Mouse (Mus musculus): ENCODE results near the gene Pik3ip1. TPM values are rescaled to one million over a fixed set of nuclear protein-coding genes. Genes with fewer than 3 reads are reported as not detected.

The Pik3ip1 gene
- polyA plus RNA-seq, 1 experiment from 2014 or later = 25.5 TPM

GRCm38 (mm10) chr11:3288521-3289301 is 41.5 kb upstream of the Pik3ip1 start, which contains the start of gene Patz1:
TSS of gene Patz1 (plus strand) at chr11:3288874.
- H3K4me2 ChIP-seq (replicated peaks; ENCODE audit: low read depth, low read length) = peak within 1 kb of the TSS; percentile 99
- 1% methylated on average over 41 of the region's 41 CpGs for WGBS
- peak; percentile 11 for ATAC-seq
- TF ChIP-seq CTCF (IDR thresholded peaks at IDR 0.05) (no peak), EP300 (IDR thresholded peaks at IDR 0.05) (no peak)
- no peaks in the 10 kb centered on the region for H3K27me3 ChIP-seq (replicated peaks; ENCODE audit: insufficient read depth, low read length)
- 0 out of 2 replicates have a peak, but pooled peaks cover 3% of the 10 kb centered on the region for H3K36me3 ChIP-seq (ENCODE audit: insufficient read depth, low read length)
- H3K9me3 ChIP-seq (ENCODE audit: low read length) = no peaks in the 10 kb centered on the region
- peak within 1 kb of the TSS; percentile 80 for H3K9ac ChIP-seq (replicated peaks; ENCODE audit: low read depth)
- H3K4me1 ChIP-seq (ENCODE audit: insufficient read depth, low read depth, low read length) = peaks cover 29% of the 10 kb centered on the region
- DNase-seq (ENCODE audit: low spot score) = peak; percentile 49
- peak within 1 kb of the TSS; percentile 98 for H3K27ac ChIP-seq (ENCODE audit: low read length)
- peak within 1 kb of the TSS; percentile 84 for H3K4me3 ChIP-seq (ENCODE audit: low read depth, low read length)

DNA sequence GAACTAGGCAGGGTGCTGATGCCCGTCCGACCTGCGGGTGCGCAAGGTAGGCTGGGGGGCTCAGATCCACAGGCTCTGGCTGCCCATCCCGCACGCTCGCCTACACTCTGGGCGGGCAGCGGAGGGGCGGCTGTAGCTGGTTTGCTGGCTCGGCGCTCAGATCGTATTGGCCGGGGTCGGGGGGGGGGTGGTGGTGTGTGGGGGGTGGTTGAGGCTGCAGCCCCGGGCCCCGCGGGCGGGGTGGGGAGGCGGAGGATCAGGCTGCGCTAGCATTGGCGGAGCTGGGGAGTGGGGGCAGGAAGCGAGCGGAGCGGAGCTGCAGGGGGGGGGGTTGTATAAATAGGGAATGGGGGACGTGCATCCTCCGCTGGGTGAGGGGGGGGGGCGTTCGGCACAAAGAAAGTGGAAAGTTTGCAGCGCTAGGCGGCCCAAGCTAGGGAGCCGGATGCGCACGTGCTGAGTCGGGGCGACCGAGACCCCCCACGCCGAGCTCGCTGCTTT is 40.8 kb upstream of the Pik3ip1 start:
- Histone ChIP-seq H3K36me3 (ENCODE audit: insufficient read depth, low read length) (0 out of 2 replicates have a peak, but pooled peaks cover 5% of the 10 kb centered on the region), H3K27me3 (replicated peaks; ENCODE audit: insufficient read depth, low read length) (no peaks in the 10 kb centered on the region), H3K9me3 (ENCODE audit: low read length) (no peaks in the 10 kb centered on the region), H3K9ac (replicated peaks; ENCODE audit: low read depth) (peak overlapping the region; percentile 80), H3K4me1 (ENCODE audit: insufficient read depth, low read depth, low read length) (peaks cover 29% of the 10 kb centered on the region), H3K4me3 (ENCODE audit: low read depth, low read length) (peak overlapping the region; percentile 84), H3K27ac (ENCODE audit: low read length) (peak overlapping the region; percentile 98), H3K4me2 (replicated peaks; ENCODE audit: low read depth, low read length) (peak overlapping the region; percentile 99)
- TF ChIP-seq CTCF (IDR thresholded peaks at IDR 0.05) = no peak
- TF ChIP-seq EP300 (IDR thresholded peaks at IDR 0.05) = peak; percentile 14
- peak; percentile 78 for ATAC-seq
- WGBS = 0% methylated on average over 15 of the region's 40 CpGs
- peak; percentile 86 for DNase-seq (ENCODE audit: low spot score)

- Histone ChIP-seq H3K9me3 (ENCODE audit: low read length) (no peaks in the 10 kb centered on the region), H3K4me1 (ENCODE audit: insufficient read depth, low read depth, low read length) (peaks cover 29% of the 10 kb centered on the region), H3K27me3 (replicated peaks; ENCODE audit: insufficient read depth, low read length) (no peaks in the 10 kb centered on the region), H3K4me2 (replicated peaks; ENCODE audit: low read depth, low read length) (peak overlapping the region; percentile 99), H3K36me3 (ENCODE audit: insufficient read depth, low read length) (0 out of 2 replicates have a peak, but pooled peaks cover 5% of the 10 kb centered on the region), H3K9ac (replicated peaks; ENCODE audit: low read depth) (peak overlapping the region; percentile 80), H3K27ac (ENCODE audit: low read length) (peak overlapping the region; percentile 98), H3K4me3 (ENCODE audit: low read depth, low read length) (peak overlapping the region; percentile 84)
- TF ChIP-seq EP300 (IDR thresholded peaks at IDR 0.05) = no peak
- peak; percentile 67 for TF ChIP-seq CTCF (IDR thresholded peaks at IDR 0.05)
- under 1% methylated on average over 65 of the region's 92 CpGs for WGBS
- DNase-seq (ENCODE audit: low spot score) = peak; percentile 92
- peak; percentile 77 for ATAC-seq
Measured at GRCm38 (mm10) chr11:3289803-3290639, 40.2 kb upstream of the Pik3ip1 start.

GRCm38 (mm10) chr11:3290640-3291310 is 39.4 kb upstream of the Pik3ip1 start:
- Histone ChIP-seq H3K9me3 (ENCODE audit: low read length) (no peaks in the 10 kb centered on the region), H3K36me3 (ENCODE audit: insufficient read depth, low read length) (0 out of 2 replicates have a peak, but pooled peaks cover 5% of the 10 kb centered on the region), H3K27me3 (replicated peaks; ENCODE audit: insufficient read depth, low read length) (no peaks in the 10 kb centered on the region), H3K27ac (ENCODE audit: low read length) (peak overlapping the region; percentile 98), H3K4me2 (replicated peaks; ENCODE audit: low read depth, low read length) (peak overlapping the region; percentile 99), H3K4me3 (ENCODE audit: low read depth, low read length) (peak overlapping the region; percentile 84), H3K4me1 (ENCODE audit: insufficient read depth, low read depth, low read length) (peaks cover 29% of the 10 kb centered on the region), H3K9ac (replicated peaks; ENCODE audit: low read depth) (peak overlapping the region; percentile 80)
- no peak for ATAC-seq
- peak; percentile 58 for DNase-seq (ENCODE audit: low spot score)
- under 1% methylated on average over 50 of the region's 50 CpGs for WGBS
- TF ChIP-seq CTCF (IDR thresholded peaks at IDR 0.05) (no peak), EP300 (IDR thresholded peaks at IDR 0.05) (no peak)

DNA sequence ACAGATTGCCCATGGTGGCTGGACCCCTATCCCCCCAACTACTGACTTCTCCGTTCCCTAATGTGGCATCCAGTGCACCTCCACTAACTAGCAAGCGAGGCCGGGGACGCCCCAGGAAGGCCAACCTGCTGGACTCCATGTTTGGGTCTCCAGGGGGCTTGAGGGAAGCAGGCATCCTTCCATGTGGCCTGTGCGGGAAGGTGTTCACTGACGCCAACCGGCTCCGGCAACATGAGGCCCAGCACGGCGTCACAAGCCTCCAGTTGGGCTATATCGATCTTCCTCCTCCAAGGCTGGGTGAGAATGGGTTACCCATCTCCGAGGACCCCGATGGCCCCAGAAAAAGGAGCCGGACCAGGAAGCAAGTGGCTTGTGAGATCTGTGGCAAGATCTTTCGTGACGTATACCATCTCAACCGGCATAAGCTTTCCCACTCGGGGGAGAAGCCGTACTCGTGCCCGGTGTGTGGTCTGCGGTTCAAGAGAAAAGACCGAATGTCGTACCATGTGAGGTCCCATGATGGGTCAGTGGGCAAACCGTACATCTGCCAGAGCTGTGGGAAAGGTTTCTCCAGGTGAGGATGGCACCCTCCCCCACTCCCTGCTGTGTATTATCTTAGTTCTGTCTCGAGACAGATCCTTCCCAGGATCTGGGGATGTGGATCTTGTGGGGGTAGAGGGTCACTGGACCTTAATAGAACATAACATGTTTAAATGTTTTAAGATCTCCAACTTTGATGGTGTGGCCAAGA is 38.7 kb upstream of the Pik3ip1 start:
- DNase-seq (ENCODE audit: low spot score) (peak; percentile 19), ATAC-seq (no peak)
- 1% methylated on average over 26 of the region's 26 CpGs for WGBS
- H3K4me2 ChIP-seq (replicated peaks; ENCODE audit: low read depth, low read length) = peak overlapping the region; percentile 99
- H3K36me3 ChIP-seq (ENCODE audit: insufficient read depth, low read length) = 0 out of 2 replicates have a peak, but pooled peaks cover 5% of the 10 kb centered on the region
- H3K4me3 ChIP-seq (ENCODE audit: low read depth, low read length) = peak overlapping the region; percentile 84
- peak overlapping the region; percentile 98 for H3K27ac ChIP-seq (ENCODE audit: low read length)
- no peaks in the 10 kb centered on the region for H3K27me3 ChIP-seq (replicated peaks; ENCODE audit: insufficient read depth, low read length)
- H3K9me3 ChIP-seq (ENCODE audit: low read length) = no peaks in the 10 kb centered on the region
- TF ChIP-seq EP300 (IDR thresholded peaks at IDR 0.05) (no peak), CTCF (IDR thresholded peaks at IDR 0.05) (no peak)
- peaks cover 29% of the 10 kb centered on the region for H3K4me1 ChIP-seq (ENCODE audit: insufficient read depth, low read depth, low read length)
- peak overlapping the region; percentile 80 for H3K9ac ChIP-seq (replicated peaks; ENCODE audit: low read depth)

Measured in lung, postnatal 0 days (tissue).